Mouse (Mus musculus) liver, postnatal 0 days (tissue): ENCODE measurements at regions not wholly inside any gene's neighbourhood (a gene's known extent, or its start where the extent isn't known, plus 50 kb on each side); places are given as distances from the start of the nearest gene placed in this dataset.

ENCODE experiments used
- ATAC-seq: fragments of 200-750 bp; cut with Nextera tagmentation; 2 replicates; pipeline ENCODE4 v1.8.0; 2017; ENCODE audit warnings: mild to moderate bottlenecking, moderate library complexity
- DNase-seq: peaks from one replicate; pipeline ENCODE4 v3.0.0-alpha.2; 2016
- H3K27ac ChIP-seq: fragments of 300-500 bp; sonication (generic); 2 replicates; pipeline ENCODE4 v1.5.1; 2014; ENCODE audit warnings: antibody characterized with exemption, moderate library complexity, mild to moderate bottlenecking, low read depth
- H3K27me3 ChIP-seq: fragments of 300-500 bp; sonication (generic); 2 replicates; pipeline ENCODE4 v1.6.1; 2014; ENCODE audit warnings: low read length, control low read depth, mixed read lengths; ENCODE audit not compliant: insufficient read depth
- H3K36me3 ChIP-seq: fragments of 300-500 bp; sonication (generic); replicated peaks from 2 replicates; pipeline ENCODE4 v1.6.1; 2014; ENCODE audit warnings: mild to moderate bottlenecking, control low read depth, low read length, moderate library complexity, mixed read lengths; ENCODE audit not compliant: insufficient read depth
- H3K4me1 ChIP-seq: fragments of 300-500 bp; sonication (generic); 2 replicates; pipeline ENCODE4 v1.6.1; 2014; ENCODE audit warnings: antibody characterized with exemption, mild to moderate bottlenecking, control low read depth; ENCODE audit not compliant: insufficient read depth
- H3K4me2 ChIP-seq: fragments of 300-500 bp; sonication (generic); 2 replicates; pipeline ENCODE4 v1.6.1; 2014; ENCODE audit warnings: low read depth, mild to moderate bottlenecking, low read length, moderate library complexity, mixed read lengths
- H3K4me3 ChIP-seq: fragments of 300-500 bp; sonication (generic); 2 replicates; pipeline ENCODE4 v1.5.1; 2014; ENCODE audit warnings: low read depth, low read length
- H3K9ac ChIP-seq: fragments of 300-500 bp; sonication (generic); replicated peaks from 2 replicates; pipeline ENCODE4 v1.6.1; 2014; ENCODE audit warnings: mild to moderate bottlenecking, moderate library complexity
- H3K9me3 ChIP-seq: fragments of 300-500 bp; sonication (generic); 2 replicates; pipeline ENCODE4 v1.6.1; 2016; ENCODE audit warnings: mild to moderate bottlenecking, control low read depth, low read length, mixed read lengths
- CTCF ChIP-seq: sonication (generic); IDR thresholded peaks from 2 replicates; pipeline ENCODE4 v1.5.1; 2016; ENCODE audit warnings: antibody characterized with exemption, low read depth
- EP300 ChIP-seq: IDR thresholded peaks from 2 replicates; pipeline ENCODE4 v1.6.1; 2016; ENCODE audit warnings: antibody characterized with exemption, low read depth, mild to moderate bottlenecking
- WGBS: fragments of 180-500 bp; shearing (Covaris S2); extraction: QIAGEN DNeasy Blood & Tissue Kit; methylation state at CpG from one replicate; pipeline ENCODE4 v1.1.7; 2014; ENCODE audit not compliant: insufficient replicate concordance; 5-methylcytosine and 5-hydroxymethylcytosine counted together

DNA sequence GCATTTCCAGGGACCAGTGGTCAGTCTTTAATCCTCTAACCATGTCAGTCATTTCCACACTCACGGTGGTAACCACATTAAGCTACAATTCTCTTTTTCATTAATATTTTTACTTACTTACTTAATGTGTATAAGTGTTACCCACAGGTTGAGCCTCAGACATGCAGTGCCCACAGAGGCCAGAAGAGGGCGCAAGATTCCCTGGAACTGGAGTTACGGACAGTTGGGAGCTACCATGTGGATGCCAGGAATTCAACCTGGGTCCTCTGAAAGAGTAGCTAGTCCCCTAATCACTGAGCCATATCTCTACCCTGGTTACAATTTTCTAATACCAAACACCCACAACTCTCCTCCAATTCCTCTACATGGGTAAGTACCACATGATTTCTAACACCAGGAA lies 420.5 kb downstream of the Lrig3 start:
- Histone ChIP-seq H3K36me3 (no peaks in the 10 kb centered on the region), H3K4me3 (no peak overlapping the region), H3K27ac (no peak overlapping the region), H3K27me3 (no peaks in the 10 kb centered on the region), H3K9me3 (no peaks in the 10 kb centered on the region), H3K4me2 (no peak overlapping the region), H3K9ac (no peak overlapping the region), H3K4me1 (no peaks in the 10 kb centered on the region)
- ATAC-seq (no peak), DNase-seq (no peak)
- WGBS: 68% methylated on average over 3 of the region's 3 CpGs
- TF ChIP-seq CTCF (peak; percentile 30; the same call in 1 of the 2 replicates), EP300 (no peak)

DNA sequence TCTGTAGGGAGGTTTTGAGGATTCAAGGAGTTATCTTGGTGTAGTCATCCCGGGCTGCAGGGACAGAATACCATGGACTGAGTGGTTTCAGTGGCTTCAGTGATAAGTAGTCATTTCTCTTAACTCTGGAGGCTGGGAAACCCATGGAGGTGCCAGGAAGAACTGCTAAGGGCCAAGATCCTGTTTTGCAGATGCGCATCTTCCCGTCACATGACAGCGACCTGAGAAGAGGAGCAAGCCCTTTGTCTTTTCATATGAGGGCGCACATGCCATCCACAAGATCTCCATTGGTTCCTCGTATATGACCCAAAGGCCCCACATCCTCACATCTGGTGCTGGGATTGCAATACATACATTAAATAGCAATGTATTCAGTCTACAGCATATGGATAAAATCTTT lies 419.7 kb downstream of the Lrig3 start:
- DNase-seq (no peak), ATAC-seq (no peak)
- H3K27ac ChIP-seq: no peak overlapping the region
- no peak overlapping the region for H3K4me2 ChIP-seq
- no peak overlapping the region for H3K4me3 ChIP-seq
- TF ChIP-seq EP300: no peak
- H3K9ac ChIP-seq: no peak overlapping the region
- H3K4me1 ChIP-seq: no peaks in the 10 kb centered on the region
- H3K27me3 ChIP-seq: no peaks in the 10 kb centered on the region
- no peaks in the 10 kb centered on the region for H3K36me3 ChIP-seq
- 83% methylated on average over 6 of the region's 6 CpGs for WGBS
- H3K9me3 ChIP-seq: no peaks in the 10 kb centered on the region

DNA sequence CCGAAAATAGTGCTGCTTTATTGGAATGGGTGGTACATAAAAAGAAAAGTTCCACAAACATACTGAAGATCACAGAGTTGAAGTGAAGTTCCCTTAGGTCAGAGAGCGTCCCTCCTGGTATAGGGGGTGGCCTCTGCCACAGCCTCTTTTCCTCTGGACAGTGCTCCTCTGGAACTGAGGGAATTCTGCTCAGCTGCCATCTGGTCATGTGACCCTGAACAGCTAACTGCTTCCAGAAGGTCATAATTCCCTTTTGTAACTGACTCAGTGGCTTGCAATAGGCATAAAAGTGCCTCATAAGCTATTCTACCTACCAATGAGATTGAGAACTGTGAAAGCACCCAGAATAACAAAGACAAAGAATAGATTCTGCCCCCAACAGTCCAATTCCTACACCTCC lies 414.4 kb downstream of the Lrig3 start:
- no peaks in the 10 kb centered on the region for H3K27me3 ChIP-seq
- no peak for DNase-seq
- H3K4me1 ChIP-seq: no peaks in the 10 kb centered on the region
- H3K36me3 ChIP-seq: no peaks in the 10 kb centered on the region
- TF ChIP-seq EP300: no peak
- no peak for TF ChIP-seq CTCF
- 69% methylated on average over 2 of the region's 2 CpGs for whole genome bisulfite sequencing
- no peaks in the 10 kb centered on the region for H3K9me3 ChIP-seq
- no peak for ATAC-seq
- H3K27ac ChIP-seq: no peak overlapping the region
- no peak overlapping the region for H3K4me3 ChIP-seq
- H3K9ac ChIP-seq: no peak overlapping the region
- no peak overlapping the region for H3K4me2 ChIP-seq

DNA sequence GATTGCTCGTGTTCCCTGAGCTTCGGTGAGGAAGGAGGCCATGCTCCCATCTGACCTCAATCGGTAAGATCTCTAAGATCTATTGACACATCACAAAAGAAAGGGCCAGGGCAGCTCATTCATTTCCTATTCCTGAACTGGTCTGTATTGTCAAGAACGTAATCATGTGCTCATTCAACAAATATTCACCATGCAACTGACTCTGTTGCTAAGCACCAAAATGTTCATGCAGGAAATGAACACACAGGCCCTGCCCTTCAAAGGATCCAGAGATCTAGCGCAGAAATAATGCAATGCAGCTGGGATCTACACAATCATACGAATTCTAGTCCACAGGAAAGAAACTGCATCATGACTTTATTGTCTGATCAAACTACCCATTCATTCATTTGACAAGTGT lies 413.3 kb downstream of the Lrig3 start:
- no peaks in the 10 kb centered on the region for H3K4me1 ChIP-seq
- no peak overlapping the region for H3K9ac ChIP-seq
- H3K27me3 ChIP-seq: no peaks in the 10 kb centered on the region
- TF ChIP-seq CTCF (no peak), EP300 (no peak)
- H3K4me3 ChIP-seq: no peak overlapping the region
- ATAC-seq: no peak
- no peaks in the 10 kb centered on the region for H3K36me3 ChIP-seq
- no peak for DNase-seq
- WGBS: 48% methylated on average over 6 of the region's 6 CpGs
- H3K27ac ChIP-seq: no peak overlapping the region
- H3K4me2 ChIP-seq: no peak overlapping the region
- H3K9me3 ChIP-seq: no peaks in the 10 kb centered on the region

DNA sequence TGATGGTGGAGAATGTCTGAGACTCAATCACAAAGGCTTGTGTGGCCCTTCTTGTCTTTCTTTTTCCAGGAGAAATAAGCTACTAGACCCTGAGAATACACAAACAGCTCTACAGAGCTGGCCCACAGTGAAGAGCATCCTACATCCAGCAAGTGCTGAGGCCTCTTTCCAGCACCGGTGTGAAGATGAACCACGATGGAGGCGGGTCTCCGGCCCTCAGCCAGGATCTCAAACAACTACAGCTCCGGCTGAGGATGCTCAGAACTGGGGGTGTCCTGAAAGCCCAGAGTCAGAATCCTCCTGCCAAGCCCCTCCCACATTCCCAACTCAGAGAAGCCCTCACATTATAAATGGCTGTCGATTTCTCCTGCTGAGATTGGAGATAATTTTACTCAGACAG lies 407.9 kb downstream of the Lrig3 start:
- Histone ChIP-seq H3K4me1 (no peaks in the 10 kb centered on the region), H3K4me2 (no peak overlapping the region), H3K36me3 (no peaks in the 10 kb centered on the region), H3K9ac (no peak overlapping the region), H3K27ac (no peak overlapping the region), H3K9me3 (no peaks in the 10 kb centered on the region), H3K4me3 (no peak overlapping the region), H3K27me3 (no peaks in the 10 kb centered on the region)
- no peak for DNase-seq
- WGBS: 60% methylated on average over 6 of the region's 6 CpGs
- ATAC-seq: no peak
- TF ChIP-seq EP300 (no peak), CTCF (no peak)

DNA sequence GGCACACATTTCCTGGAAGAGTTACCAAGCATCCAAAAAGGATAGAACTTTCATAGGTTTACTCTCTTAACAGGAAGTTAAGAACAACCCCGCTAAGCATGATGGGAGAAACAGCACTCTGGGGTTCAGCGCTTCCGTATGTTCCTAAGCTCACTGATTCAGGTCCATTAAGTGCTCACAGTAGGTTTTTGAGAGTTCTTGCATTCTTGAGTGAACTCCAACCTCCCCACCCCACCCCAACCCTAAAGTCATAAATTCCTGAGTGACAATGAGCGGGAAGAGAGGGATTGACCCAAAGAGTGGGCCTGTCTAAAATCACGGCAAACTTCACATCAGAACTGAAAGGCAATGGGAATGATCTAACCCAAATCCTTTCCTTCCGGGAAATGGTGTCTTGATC lies 405.9 kb downstream of the Lrig3 start:
- H3K9ac ChIP-seq: no peak overlapping the region
- H3K4me3 ChIP-seq: no peak overlapping the region
- TF ChIP-seq CTCF (no peak), EP300 (no peak)
- ATAC-seq (no peak), DNase-seq (no peak)
- no peaks in the 10 kb centered on the region for H3K4me1 ChIP-seq
- WGBS: 84% methylated on average over 6 of the region's 6 CpGs
- no peak overlapping the region for H3K27ac ChIP-seq
- no peaks in the 10 kb centered on the region for H3K9me3 ChIP-seq
- no peak overlapping the region for H3K4me2 ChIP-seq
- no peaks in the 10 kb centered on the region for H3K36me3 ChIP-seq
- no peaks in the 10 kb centered on the region for H3K27me3 ChIP-seq

DNA sequence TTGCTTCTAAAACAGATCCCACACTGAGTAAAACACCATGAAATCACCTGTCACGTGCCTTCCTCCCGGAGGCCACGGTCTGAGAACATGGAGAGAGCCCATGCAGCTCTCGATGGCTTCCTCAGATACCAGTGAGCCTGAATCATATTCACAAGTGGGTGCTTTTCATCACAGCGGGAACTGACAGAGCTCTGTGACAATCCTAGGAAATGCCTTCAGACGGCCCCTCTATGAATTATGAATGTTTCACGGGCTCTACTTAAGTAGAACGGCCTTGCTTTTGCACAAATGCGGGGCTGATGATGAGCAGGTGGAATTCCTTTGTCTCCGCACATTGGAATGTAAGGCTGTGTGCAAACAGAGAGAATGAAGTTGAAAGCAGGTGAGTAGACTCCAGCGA lies 383.1 kb downstream of the Lrig3 start:
- no peaks in the 10 kb centered on the region for H3K36me3 ChIP-seq
- H3K27ac ChIP-seq: no peak overlapping the region
- no peak overlapping the region for H3K9ac ChIP-seq
- no peak for TF ChIP-seq CTCF
- no peak overlapping the region for H3K4me2 ChIP-seq
- H3K9me3 ChIP-seq: no peaks in the 10 kb centered on the region; the same call in 1 of the 2 replicates
- ATAC-seq (no peak), DNase-seq (no peak)
- no peak overlapping the region for H3K4me3 ChIP-seq
- no peaks in the 10 kb centered on the region for H3K4me1 ChIP-seq
- 75% methylated on average over 11 of the region's 11 CpGs for WGBS
- no peaks in the 10 kb centered on the region for H3K27me3 ChIP-seq
